Mouse (Mus musculus) midbrain, embryonic 11.5 days (tissue): ENCODE data around the gene Xkr7. TPM values are rescaled to one million over a fixed set of nuclear protein-coding genes. Genes with fewer than 3 reads are reported as not detected.
A peak's percentile ranks its signal among the peaks of the same experiment; 100 is the strongest.

Experiments used
- ATAC-seq: fragments of 200-750 bp; cut with Nextera tagmentation; 2 replicates; pipeline ENCODE4 v1.8.0; 2017; ENCODE audit warnings: moderate TSS enrichment, moderate library complexity; ENCODE audit not compliant: low FRiP score
- DNase-seq: peaks from one replicate; pipeline ENCODE4 v3.0.0; 2015; ENCODE audit warnings: low spot score; ENCODE audit errors: missing footprints
- H3K27ac ChIP-seq: fragments of 300-500 bp; sonication (generic); 2 replicates; pipeline ENCODE4 v1.5.1; 2014; ENCODE audit warnings: low read depth, low read length
- H3K27me3 ChIP-seq: fragments of 300-500 bp; sonication (generic); 2 replicates; pipeline ENCODE4 v1.6.1; 2014; ENCODE audit warnings: mild to moderate bottlenecking, low read length, moderate library complexity, mixed read lengths; ENCODE audit not compliant: control insufficient read depth, insufficient read depth
- H3K36me3 ChIP-seq: fragments of 300-500 bp; sonication (generic); 2 replicates; pipeline ENCODE4 v1.6.1; 2014; ENCODE audit warnings: mild to moderate bottlenecking, low read length, moderate library complexity, mixed read lengths; ENCODE audit not compliant: control insufficient read depth, insufficient read depth
- H3K4me1 ChIP-seq: fragments of 300-500 bp; sonication (generic); 2 replicates; pipeline ENCODE4 v1.6.1; 2014; ENCODE audit warnings: low read length; ENCODE audit not compliant: control insufficient read depth, insufficient read depth
- H3K4me2 ChIP-seq: fragments of 300-500 bp; sonication (generic); 2 replicates; pipeline ENCODE4 v1.6.1; 2014; ENCODE audit warnings: mild to moderate bottlenecking, moderate library complexity
- H3K4me3 ChIP-seq: fragments of 300-500 bp; sonication (generic); 2 replicates; pipeline ENCODE4 v1.5.1; 2014; ENCODE audit warnings: low read depth, low read length
- H3K9ac ChIP-seq: fragments of 300-500 bp; sonication (generic); 2 replicates; pipeline ENCODE4 v1.6.1; 2014; ENCODE audit warnings: low read length
- H3K9me3 ChIP-seq: fragments of 300-500 bp; sonication (generic); 2 replicates; pipeline ENCODE4 v1.6.1; 2016; ENCODE audit warnings: low read length; ENCODE audit not compliant: control insufficient read depth
- WGBS: fragments of 180-500 bp; shearing (Covaris S2); extraction: QIAGEN DNeasy Blood & Tissue Kit; methylation state at CpG from one replicate; pipeline ENCODE4 v1.1.7; 2014; 5-methylcytosine and 5-hydroxymethylcytosine counted together
- polyA plus RNA-seq: library from polyadenylated mRNA; unstranded; fragments of >200 nt; fragmentation: Nextera tagmentation; extraction: Ambion mirVana; gene quantifications from 2 replicates; pipeline ENCODE4 v1.2.1, GENCODE M21; 2014

Xkr7 gene
- polyA plus RNA-seq, 1 experiment from 2014 or later: 0.52 TPM

GRCm38 (mm10) chr2:153013724-153014515 lies 17.7 kb upstream of the Xkr7 start:
- Histone ChIP-seq H3K9ac (peak overlapping the region; percentile 87; the same call in 1 of the 2 replicates), H3K36me3 (peaks cover 5% of the 10 kb centered on the region; the same call in 1 of the 2 replicates), H3K27ac (no peak overlapping the region), H3K4me2 (peak overlapping the region; percentile 92), H3K9me3 (no peaks in the 10 kb centered on the region), H3K27me3 (no peaks in the 10 kb centered on the region), H3K4me1 (peaks cover 6% of the 10 kb centered on the region), H3K4me3 (peak overlapping the region; percentile 92)
- WGBS: 92% methylated on average over 11 of the region's 11 CpGs
- DNase-seq: peak; percentile 17
- ATAC-seq: no peak

DNA sequence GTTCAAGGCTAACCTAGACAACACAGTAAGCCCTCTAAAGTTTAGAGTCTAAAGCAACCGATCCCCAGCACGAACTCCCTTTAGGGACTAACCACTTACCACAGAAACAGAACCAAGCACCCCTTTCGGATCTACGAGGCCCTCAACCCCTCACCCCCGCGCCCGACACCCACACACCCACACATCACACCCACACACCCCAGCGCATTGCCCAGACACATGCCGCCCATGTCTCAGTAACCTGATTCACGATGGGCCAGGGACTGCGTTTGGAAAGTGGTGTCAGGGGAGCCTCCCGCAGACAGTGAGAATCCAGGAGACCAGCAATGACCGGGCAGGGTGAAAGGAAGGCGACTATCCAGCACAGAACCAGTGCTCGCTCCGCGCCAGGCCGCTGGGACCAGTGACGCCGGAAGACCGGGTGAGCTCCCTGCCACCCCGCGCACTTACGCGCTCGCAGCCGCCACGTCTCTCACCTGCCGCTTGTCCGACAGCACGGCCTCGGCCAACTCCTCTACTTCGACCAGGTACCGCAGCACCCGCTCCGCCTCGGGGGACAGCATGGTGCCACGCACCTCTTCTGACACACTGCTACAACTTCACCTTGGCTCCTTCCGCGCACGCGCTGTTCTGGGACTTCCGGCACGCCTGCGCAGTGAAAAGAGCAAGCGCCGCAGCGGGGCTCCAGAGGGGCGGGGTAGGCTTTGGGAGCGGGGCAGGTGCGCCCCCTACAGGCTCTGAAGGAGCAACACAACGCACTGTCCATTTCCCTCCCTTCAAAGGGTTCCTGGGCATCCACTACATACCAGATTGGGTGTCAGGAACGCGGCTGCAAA lies 16.7 kb upstream of the Xkr7 start, which contains the start of gene Pdrg1:
Gene Pdrg1, minus strand, starts transcription at position 670 of the 836 bp plus-strand sequence.
- Histone ChIP-seq H3K4me2 (peak within 1 kb of the TSS; percentile 92), H3K36me3 (peaks cover 5% of the 10 kb centered on the region; the same call in 1 of the 2 replicates), H3K27ac (no peak within 1 kb of the TSS), H3K9ac (peak within 1 kb of the TSS; percentile 87), H3K4me1 (peaks cover 6% of the 10 kb centered on the region), H3K9me3 (no peaks in the 10 kb centered on the region), H3K4me3 (peak within 1 kb of the TSS; percentile 92), H3K27me3 (no peaks in the 10 kb centered on the region)
- ATAC-seq (peak; percentile 97), DNase-seq (peak; percentile 100)
- 2% methylated on average over 54 of the region's 54 CpGs for WGBS

- WGBS: 51% methylated on average over 8 of the region's 8 CpGs
- Histone ChIP-seq H3K27me3 (no peaks in the 10 kb centered on the region), H3K36me3 (peaks cover 5% of the 10 kb centered on the region; the same call in 1 of the 2 replicates), H3K9me3 (no peaks in the 10 kb centered on the region), H3K9ac (no peak overlapping the region), H3K4me2 (no peak overlapping the region), H3K4me3 (no peak overlapping the region), H3K27ac (no peak overlapping the region), H3K4me1 (peaks cover 6% of the 10 kb centered on the region)
- ATAC-seq: no peak
- DNase-seq: no peak
These were observed 15.8 kb upstream of the Xkr7 start for GRCm38 (mm10) chr2:153015804-153016203.

DNA sequence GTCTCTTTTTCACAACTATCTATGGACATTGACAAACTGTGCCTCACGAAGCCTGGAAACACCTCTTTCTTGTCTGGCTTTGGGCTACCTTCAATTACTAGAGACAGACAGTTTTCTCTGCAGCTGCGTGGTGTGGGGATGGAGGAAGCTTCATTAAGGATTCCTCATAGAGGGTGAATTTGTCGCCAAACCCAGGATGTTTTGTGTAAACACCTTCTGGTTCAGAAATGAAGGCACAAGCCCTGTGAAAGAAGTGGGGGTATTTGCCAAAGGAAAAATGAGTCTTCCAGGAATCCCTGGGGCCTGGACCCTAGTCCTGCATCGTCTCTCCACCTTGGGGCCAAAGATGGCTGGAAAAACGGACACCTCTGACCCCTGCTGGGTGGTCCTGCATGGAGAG lies 14.9 kb upstream of the Xkr7 start:
- Histone ChIP-seq H3K4me3 (no peak overlapping the region), H3K27ac (no peak overlapping the region), H3K9me3 (no peaks in the 10 kb centered on the region), H3K9ac (no peak overlapping the region), H3K4me2 (no peak overlapping the region), H3K27me3 (no peaks in the 10 kb centered on the region), H3K36me3 (peaks cover 5% of the 10 kb centered on the region; the same call in 1 of the 2 replicates), H3K4me1 (peaks cover 6% of the 10 kb centered on the region)
- 46% methylated on average over 5 of the region's 5 CpGs for WGBS
- no peak for ATAC-seq
- no peak for DNase-seq

- H3K4me1 ChIP-seq: peaks cover 3% of the 10 kb centered on the region
- H3K9ac ChIP-seq: no peak overlapping the region
- no peaks in the 10 kb centered on the region for H3K27me3 ChIP-seq
- H3K27ac ChIP-seq: no peak overlapping the region
- no peak overlapping the region for H3K4me3 ChIP-seq
- no peaks in the 10 kb centered on the region for H3K36me3 ChIP-seq
- no peaks in the 10 kb centered on the region for H3K9me3 ChIP-seq
- 86% methylated on average over 3 of the region's 3 CpGs for WGBS
- no peak for ATAC-seq
- DNase-seq: no peak
- no peak overlapping the region for H3K4me2 ChIP-seq
These were observed 12.3 kb upstream of the Xkr7 start for GRCm38 (mm10) chr2:153019355-153019754.

DNA sequence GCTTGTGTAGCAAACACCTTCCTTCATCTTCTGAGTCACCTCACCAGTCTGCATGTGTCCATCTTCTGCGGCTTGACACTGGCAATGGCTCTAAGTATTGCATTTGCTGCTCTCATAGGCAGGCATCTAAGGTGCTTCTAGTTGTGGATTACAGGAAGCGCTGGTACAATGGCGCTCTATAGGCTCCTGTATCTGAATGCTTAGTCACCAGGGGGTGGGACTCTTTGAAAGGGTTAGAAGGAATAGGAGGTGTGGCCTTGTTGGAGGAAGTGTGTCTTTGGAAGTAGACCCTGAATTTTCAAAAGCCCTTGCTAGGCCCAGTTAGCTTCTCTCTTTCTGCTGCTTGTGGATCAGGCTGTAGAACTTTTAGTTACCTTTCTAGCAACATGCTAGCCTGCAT lies 10.5 kb upstream of the Xkr7 start:
- WGBS: 67% methylated on average over 3 of the region's 3 CpGs
- Histone ChIP-seq H3K4me1 (no peaks in the 10 kb centered on the region), H3K36me3 (no peaks in the 10 kb centered on the region), H3K9me3 (no peaks in the 10 kb centered on the region), H3K27ac (no peak overlapping the region), H3K27me3 (no peaks in the 10 kb centered on the region), H3K4me2 (no peak overlapping the region), H3K9ac (no peak overlapping the region), H3K4me3 (no peak overlapping the region)
- DNase-seq: no peak
- no peak for ATAC-seq

- H3K27me3 ChIP-seq: no peaks in the 10 kb centered on the region
- H3K4me3 ChIP-seq: no peak overlapping the region
- WGBS: 67% methylated on average over 4 of the region's 4 CpGs
- H3K4me2 ChIP-seq: no peak overlapping the region
- no peaks in the 10 kb centered on the region for H3K36me3 ChIP-seq
- no peak for ATAC-seq
- H3K4me1 ChIP-seq: no peaks in the 10 kb centered on the region
- no peaks in the 10 kb centered on the region for H3K9me3 ChIP-seq
- no peak for DNase-seq
- H3K27ac ChIP-seq: no peak overlapping the region
- no peak overlapping the region for H3K9ac ChIP-seq
These were observed 8.8 kb upstream of the Xkr7 start for GRCm38 (mm10) chr2:153022855-153023254.

DNA sequence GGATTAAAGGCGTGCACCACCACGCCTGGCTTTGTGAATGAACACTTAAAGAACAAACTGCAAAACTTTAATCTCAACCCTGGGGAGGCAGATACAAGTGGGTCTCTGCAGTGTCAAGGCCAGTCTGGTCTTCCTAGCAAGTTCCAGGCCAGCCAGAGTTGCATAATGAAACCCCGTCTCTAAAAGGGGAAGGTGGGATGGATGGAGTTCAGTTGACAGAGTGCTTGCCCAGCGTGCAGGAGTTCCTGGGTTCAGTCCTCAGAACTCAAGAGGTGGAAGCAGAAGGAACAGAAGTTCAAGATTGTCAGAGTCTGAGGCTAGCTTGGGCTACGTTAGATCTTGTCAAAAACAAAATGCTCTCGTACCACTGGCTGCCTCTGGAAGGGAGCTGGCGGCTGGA lies 5.6 kb upstream of the Xkr7 start:
- DNase-seq: no peak
- no peak for ATAC-seq
- no peak overlapping the region for H3K27ac ChIP-seq
- H3K4me3 ChIP-seq: no peak overlapping the region
- no peaks in the 10 kb centered on the region for H3K4me1 ChIP-seq
- peaks cover 5% of the 10 kb centered on the region for H3K27me3 ChIP-seq
- no peaks in the 10 kb centered on the region for H3K36me3 ChIP-seq
- no peak overlapping the region for H3K4me2 ChIP-seq
- no peaks in the 10 kb centered on the region for H3K9me3 ChIP-seq
- 84% methylated on average over 7 of the region's 7 CpGs for WGBS
- no peak overlapping the region for H3K9ac ChIP-seq

DNA sequence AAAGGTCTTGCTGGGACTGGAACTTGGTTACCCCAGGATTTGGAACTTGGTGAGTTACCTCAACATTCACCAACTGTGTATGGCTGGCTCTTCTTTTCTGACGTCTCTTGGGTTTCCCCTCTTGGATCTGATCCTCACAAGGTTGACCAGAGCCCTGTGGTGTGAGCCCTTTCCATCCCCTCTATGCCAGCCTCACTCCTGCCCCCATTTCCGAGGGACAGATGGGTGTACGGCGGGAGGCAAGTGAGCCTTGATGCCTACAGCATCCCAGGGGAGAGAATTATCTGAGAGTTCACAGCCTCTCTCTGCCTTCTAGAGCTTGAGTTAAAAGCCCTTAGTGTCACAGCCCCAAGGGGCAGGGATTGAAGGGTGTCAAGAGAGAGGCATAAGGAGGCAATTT lies 4.2 kb upstream of the Xkr7 start:
- Histone ChIP-seq H3K4me1 (peaks cover 6% of the 10 kb centered on the region; the same call in 1 of the 2 replicates), H3K9ac (no peak overlapping the region), H3K27me3 (peaks cover 15% of the 10 kb centered on the region), H3K9me3 (no peaks in the 10 kb centered on the region), H3K4me3 (no peak overlapping the region), H3K36me3 (no peaks in the 10 kb centered on the region), H3K4me2 (no peak overlapping the region), H3K27ac (no peak overlapping the region)
- DNase-seq: no peak
- no peak for ATAC-seq
- WGBS: 57% methylated on average over 4 of the region's 4 CpGs
